Mouse (Mus musculus) liver, embryonic 12.5 days (tissue): Measurements from ENCODE around the gene Eif4g3. TPM values are rescaled to one million over a fixed set of nuclear protein-coding genes. Genes with fewer than 3 reads are reported as not detected.

ENCODE experiments used
- ATAC-seq: fragments of 200-750 bp; cut with Nextera tagmentation; 2 replicates; pipeline ENCODE4 v1.8.0; 2017; ENCODE audit warnings: moderate number of reproducible peaks, mild to moderate bottlenecking, moderate library complexity
- H3K27ac ChIP-seq: fragments of 300-500 bp; sonication (generic); 2 replicates; pipeline ENCODE4 v1.5.1; 2016; ENCODE audit warnings: mild to moderate bottlenecking
- H3K27me3 ChIP-seq: fragments of 300-500 bp; sonication (generic); replicated peaks from 2 replicates; pipeline ENCODE4 v1.6.1; 2016; ENCODE audit warnings: mild to moderate bottlenecking, moderate library complexity
- H3K36me3 ChIP-seq: fragments of 300-500 bp; sonication (generic); 2 replicates; pipeline ENCODE4 v1.6.1; 2016; ENCODE audit warnings: mild to moderate bottlenecking, moderate library complexity
- H3K4me1 ChIP-seq: fragments of 300-500 bp; sonication (generic); 2 replicates; pipeline ENCODE4 v1.6.1; 2016
- H3K4me2 ChIP-seq: fragments of 300-500 bp; sonication (generic); 2 replicates; pipeline ENCODE4 v1.6.1; 2016; ENCODE audit warnings: mild to moderate bottlenecking, moderate library complexity
- H3K4me3 ChIP-seq: fragments of 300-500 bp; sonication (generic); 2 replicates; pipeline ENCODE4 v1.5.1; 2016; ENCODE audit warnings: mild to moderate bottlenecking, moderate library complexity
- H3K9ac ChIP-seq: fragments of 300-500 bp; sonication (generic); 2 replicates; pipeline ENCODE4 v1.6.1; 2016; ENCODE audit warnings: mild to moderate bottlenecking, moderate library complexity
- H3K9me3 ChIP-seq: fragments of 300-500 bp; sonication (generic); replicated peaks from 2 replicates; pipeline ENCODE4 v1.6.1; 2016; ENCODE audit warnings: mild to moderate bottlenecking, moderate library complexity
- WGBS: fragments of 180-500 bp; shearing (Covaris S2); methylation state at CpG from one replicate; pipeline ENCODE4 v1.1.7; 2016; ENCODE audit not compliant: insufficient replicate concordance; 5-methylcytosine and 5-hydroxymethylcytosine counted together
- polyA plus RNA-seq: library from polyadenylated mRNA; unstranded; fragments of >200 nt; fragmentation: Nextera tagmentation; extraction: Ambion mirVana; gene quantifications from 2 replicates; pipeline ENCODE4 v1.2.1, GENCODE M21; 2016

Eif4g3 gene
- polyA plus RNA-seq, 1 experiment from 2014 or later = 15.2 TPM

GRCm38 (mm10) chr4:138068598-138068997 lies 75.8 kb downstream of the Eif4g3 start:
- ATAC-seq = no peak
- H3K4me2 ChIP-seq = no peak overlapping the region
- peaks cover 27% of the 10 kb centered on the region for H3K4me1 ChIP-seq
- peaks cover 55% of the 10 kb centered on the region for H3K36me3 ChIP-seq
- no peak overlapping the region for H3K4me3 ChIP-seq
- H3K27me3 ChIP-seq = no peaks in the 10 kb centered on the region
- no peaks in the 10 kb centered on the region for H3K9me3 ChIP-seq
- WGBS = 71% methylated on average over 2 of the region's 2 CpGs
- no peak overlapping the region for H3K9ac ChIP-seq
- H3K27ac ChIP-seq = no peak overlapping the region

GRCm38 (mm10) chr4:138069371-138069770 lies 76.5 kb downstream of the Eif4g3 start:
- H3K9me3 ChIP-seq = no peaks in the 10 kb centered on the region
- no peak overlapping the region for H3K4me3 ChIP-seq
- WGBS = 82% methylated on average over 4 of the region's 4 CpGs
- no peak for ATAC-seq
- H3K27ac ChIP-seq = no peak overlapping the region
- H3K4me1 ChIP-seq = peaks cover 22% of the 10 kb centered on the region
- H3K4me2 ChIP-seq = no peak overlapping the region
- no peaks in the 10 kb centered on the region for H3K27me3 ChIP-seq
- no peak overlapping the region for H3K9ac ChIP-seq
- H3K36me3 ChIP-seq = peaks cover 49% of the 10 kb centered on the region

DNA sequence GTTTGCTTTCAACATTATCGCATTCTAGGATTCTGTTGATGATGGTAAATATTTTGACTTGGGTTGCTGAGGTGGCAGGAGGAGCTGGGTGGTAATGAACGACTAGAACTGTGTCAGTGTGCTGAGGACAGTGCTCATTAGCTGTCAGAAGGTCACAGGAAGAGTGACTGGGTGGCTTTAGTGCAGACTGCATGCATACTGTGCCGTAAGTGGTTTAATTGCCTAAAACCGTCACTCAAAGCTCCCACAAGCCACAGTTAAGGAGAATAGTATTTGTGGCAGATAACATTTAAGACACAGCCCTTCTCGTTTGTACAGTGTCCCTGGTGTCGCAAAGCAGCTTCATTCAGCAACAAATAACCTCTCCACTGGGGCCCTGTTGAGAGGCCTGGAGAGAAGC lies 78.7 kb downstream of the Eif4g3 start:
- no peak overlapping the region for H3K4me3 ChIP-seq
- H3K27me3 ChIP-seq = no peaks in the 10 kb centered on the region
- H3K9ac ChIP-seq = no peak overlapping the region
- no peak overlapping the region for H3K27ac ChIP-seq
- WGBS = 67% methylated on average over 6 of the region's 6 CpGs
- ATAC-seq = no peak
- H3K4me1 ChIP-seq = peaks cover 8% of the 10 kb centered on the region
- H3K36me3 ChIP-seq = peaks cover 47% of the 10 kb centered on the region
- H3K4me2 ChIP-seq = no peak overlapping the region
- H3K9me3 ChIP-seq = no peaks in the 10 kb centered on the region

- ATAC-seq = no peak
- Histone ChIP-seq H3K9ac (no peak overlapping the region), H3K9me3 (no peaks in the 10 kb centered on the region), H3K4me1 (peaks cover 14% of the 10 kb centered on the region), H3K27ac (no peak overlapping the region), H3K4me3 (no peak overlapping the region), H3K36me3 (peaks cover 42% of the 10 kb centered on the region), H3K4me2 (no peak overlapping the region), H3K27me3 (no peaks in the 10 kb centered on the region)
- 85% methylated on average over 11 of the region's 11 CpGs for WGBS
Measured at GRCm38 (mm10) chr4:138073086-138073485, 80.3 kb downstream of the Eif4g3 start.

GRCm38 (mm10) chr4:138073531-138073930 lies 80.7 kb downstream of the Eif4g3 start:
- H3K9ac ChIP-seq = no peak overlapping the region
- H3K36me3 ChIP-seq = peaks cover 41% of the 10 kb centered on the region
- H3K4me1 ChIP-seq = peaks cover 18% of the 10 kb centered on the region
- no peak for ATAC-seq
- H3K4me3 ChIP-seq = no peak overlapping the region
- WGBS = 78% methylated on average over 7 of the region's 7 CpGs
- no peak overlapping the region for H3K27ac ChIP-seq
- H3K9me3 ChIP-seq = no peaks in the 10 kb centered on the region
- no peak overlapping the region for H3K4me2 ChIP-seq
- H3K27me3 ChIP-seq = no peaks in the 10 kb centered on the region

DNA sequence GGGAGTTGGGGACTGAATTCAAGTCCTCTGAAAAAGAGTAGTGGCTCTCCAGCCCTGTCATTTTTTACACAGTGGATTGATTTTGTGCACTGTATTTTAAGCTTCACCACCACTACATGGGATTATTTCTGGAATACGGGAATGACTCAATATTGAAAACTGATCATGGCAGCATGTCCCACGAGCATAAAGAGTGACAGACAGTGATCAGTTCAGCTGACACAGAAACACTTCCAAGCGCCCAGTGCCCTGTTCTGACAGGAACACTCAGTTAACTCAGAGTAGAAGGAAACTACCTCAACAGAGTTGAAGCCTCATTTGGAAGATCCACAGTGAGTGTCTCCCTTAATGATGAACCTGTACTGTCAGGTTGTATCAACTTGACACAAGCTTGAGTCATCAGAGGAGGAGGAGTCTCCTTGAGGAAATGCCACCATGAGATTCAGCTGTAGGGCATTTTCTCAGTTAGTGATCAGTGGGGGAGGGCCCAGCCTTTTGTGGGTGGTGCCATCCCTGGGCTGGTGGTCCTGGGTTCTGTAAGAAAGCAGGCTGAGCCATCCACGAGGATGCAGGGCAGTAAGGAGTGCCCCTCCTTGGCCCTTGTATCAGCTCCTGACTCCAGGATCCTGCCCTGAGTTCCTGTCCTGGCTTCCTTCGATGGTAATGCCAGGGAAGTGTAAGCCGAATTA lies 82.2 kb downstream of the Eif4g3 start:
- Histone ChIP-seq H3K27me3 (no peaks in the 10 kb centered on the region), H3K36me3 (peaks cover 33% of the 10 kb centered on the region), H3K27ac (no peak overlapping the region), H3K9me3 (no peaks in the 10 kb centered on the region), H3K4me1 (peaks cover 32% of the 10 kb centered on the region), H3K4me2 (no peak overlapping the region), H3K4me3 (no peak overlapping the region), H3K9ac (no peak overlapping the region)
- WGBS = 61% methylated on average over 6 of the region's 6 CpGs
- ATAC-seq = no peak

DNA sequence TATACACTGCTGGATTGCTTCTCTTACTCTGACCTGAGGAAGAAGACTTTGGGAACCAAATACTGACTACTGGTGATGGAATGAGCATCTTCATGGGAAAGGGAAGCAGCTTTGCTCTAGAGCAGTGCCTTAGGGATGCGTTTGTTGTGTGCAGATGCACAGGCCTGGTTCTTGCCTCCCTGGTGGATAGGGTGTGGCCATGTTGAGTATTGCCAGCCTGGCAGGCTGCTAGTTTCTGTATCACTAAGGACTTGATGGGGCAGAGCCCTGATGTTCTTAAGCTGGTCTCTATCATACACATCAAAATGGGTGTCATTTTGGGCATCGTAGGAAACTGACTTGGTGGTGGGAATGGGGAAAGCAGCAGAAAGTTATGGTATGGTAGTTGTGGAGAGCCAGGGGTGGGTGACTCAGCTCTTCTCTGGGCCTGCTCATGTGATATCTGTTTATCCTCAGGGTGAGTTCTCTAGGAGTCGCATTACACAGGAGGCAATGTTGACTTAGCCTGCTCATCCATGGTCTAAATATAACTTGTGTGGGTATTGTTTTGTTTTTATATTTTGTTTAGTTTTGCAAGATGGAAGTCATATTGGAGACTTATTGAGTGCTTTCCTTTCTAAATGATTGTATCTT lies 85.0 kb downstream of the Eif4g3 start:
- WGBS = 75% methylated on average over 3 of the region's 3 CpGs
- peaks cover 45% of the 10 kb centered on the region for H3K4me1 ChIP-seq
- no peaks in the 10 kb centered on the region for H3K27me3 ChIP-seq
- peak; percentile 81 for ATAC-seq
- peak overlapping the region; percentile 60 for H3K27ac ChIP-seq
- H3K9me3 ChIP-seq = no peaks in the 10 kb centered on the region
- H3K9ac ChIP-seq = no peak overlapping the region
- H3K4me2 ChIP-seq = no peak overlapping the region
- peaks cover 29% of the 10 kb centered on the region for H3K36me3 ChIP-seq
- no peak overlapping the region for H3K4me3 ChIP-seq

DNA sequence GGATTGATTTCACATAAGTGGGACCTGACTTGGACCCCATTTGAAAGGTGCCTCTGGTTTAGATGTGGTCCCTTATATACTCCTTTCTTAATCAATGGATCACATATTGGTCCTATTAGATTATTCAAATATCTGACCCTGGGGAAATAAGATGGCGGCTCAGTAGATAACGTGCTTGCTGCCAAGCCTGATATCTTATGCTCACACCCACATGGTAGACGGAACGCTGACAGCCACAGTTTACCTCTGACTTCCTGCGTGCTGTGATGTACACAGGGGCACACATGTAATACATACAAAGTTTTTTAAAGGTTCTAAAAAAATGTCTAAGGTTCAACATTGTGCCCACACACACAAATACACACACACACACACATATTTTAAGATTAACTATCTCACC lies 86.4 kb downstream of the Eif4g3 start:
- Histone ChIP-seq H3K9me3 (no peaks in the 10 kb centered on the region), H3K9ac (no peak overlapping the region), H3K27me3 (no peaks in the 10 kb centered on the region), H3K4me2 (no peak overlapping the region), H3K4me3 (no peak overlapping the region), H3K27ac (peak overlapping the region; percentile 60; the same call in 1 of the 2 replicates), H3K36me3 (peaks cover 44% of the 10 kb centered on the region), H3K4me1 (peaks cover 42% of the 10 kb centered on the region)
- WGBS = 54% methylated on average over 5 of the region's 5 CpGs
- ATAC-seq = peak; percentile 73

GRCm38 (mm10) chr4:138082466-138082865 lies 89.6 kb downstream of the Eif4g3 start:
- Histone ChIP-seq H3K4me3 (no peak overlapping the region), H3K9me3 (no peaks in the 10 kb centered on the region), H3K36me3 (peaks cover 67% of the 10 kb centered on the region), H3K4me2 (no peak overlapping the region), H3K27me3 (no peaks in the 10 kb centered on the region), H3K9ac (no peak overlapping the region), H3K27ac (no peak overlapping the region), H3K4me1 (peaks cover 37% of the 10 kb centered on the region)
- WGBS = 80% methylated on average over 8 of the region's 8 CpGs
- no peak for ATAC-seq

- Histone ChIP-seq H3K4me1 (peaks cover 21% of the 10 kb centered on the region), H3K9ac (no peak overlapping the region), H3K4me3 (no peak overlapping the region), H3K4me2 (no peak overlapping the region), H3K36me3 (peaks cover 70% of the 10 kb centered on the region), H3K9me3 (no peaks in the 10 kb centered on the region), H3K27me3 (no peaks in the 10 kb centered on the region), H3K27ac (no peak overlapping the region)
- no peak for ATAC-seq
- 86% methylated on average over 8 of the region's 8 CpGs for WGBS
Measured at GRCm38 (mm10) chr4:138084103-138084502, 91.3 kb downstream of the Eif4g3 start.

DNA sequence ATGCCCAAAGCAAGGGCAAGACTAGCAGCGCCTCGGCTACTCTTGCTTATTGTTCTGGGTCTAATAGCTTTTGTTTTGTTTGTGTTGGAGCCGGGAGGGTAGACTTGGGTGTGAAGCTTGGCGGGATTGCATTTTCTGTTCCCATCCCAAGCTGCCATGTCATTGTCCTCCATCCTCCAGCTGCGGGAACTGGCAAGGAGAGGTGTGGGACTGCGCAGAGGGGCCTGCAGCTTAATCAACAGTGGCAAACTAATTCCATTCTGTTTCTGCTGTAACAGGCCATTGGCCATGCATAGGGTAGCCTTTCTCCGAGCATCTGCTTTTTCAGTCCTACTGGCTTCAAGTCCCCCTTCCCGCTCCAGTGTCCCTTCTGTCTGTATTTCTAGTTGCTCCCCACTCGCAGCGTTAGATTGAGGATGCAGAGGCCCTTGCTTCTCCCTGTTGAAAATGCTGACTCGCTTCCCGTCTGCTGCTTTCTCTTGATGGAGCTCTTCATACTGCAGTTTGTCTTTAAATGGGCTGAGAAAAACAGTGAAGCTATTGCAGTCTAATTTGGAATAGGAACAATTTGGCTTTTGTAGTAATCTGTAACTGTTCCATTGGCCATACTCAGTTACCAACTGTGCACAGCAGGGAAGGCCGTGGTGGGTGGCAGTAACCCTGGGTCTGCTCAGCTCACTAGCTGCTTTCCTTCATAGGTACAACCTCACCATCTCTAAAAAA lies 92.2 kb downstream of the Eif4g3 start:
- Histone ChIP-seq H3K9me3 (no peaks in the 10 kb centered on the region), H3K27me3 (no peaks in the 10 kb centered on the region), H3K4me2 (no peak overlapping the region), H3K27ac (no peak overlapping the region), H3K36me3 (peaks cover 79% of the 10 kb centered on the region), H3K9ac (no peak overlapping the region), H3K4me1 (peaks cover 13% of the 10 kb centered on the region), H3K4me3 (no peak overlapping the region)
- no peak for ATAC-seq
- WGBS = 85% methylated on average over 13 of the region's 13 CpGs

GRCm38 (mm10) chr4:138086949-138087348 lies 94.1 kb downstream of the Eif4g3 start:
- Histone ChIP-seq H3K4me1 (0 out of 2 replicates have a peak, but pooled peaks cover under 1% of the 10 kb centered on the region), H3K36me3 (peaks cover 77% of the 10 kb centered on the region), H3K27me3 (no peaks in the 10 kb centered on the region), H3K27ac (no peak overlapping the region), H3K4me3 (no peak overlapping the region), H3K9me3 (no peaks in the 10 kb centered on the region), H3K4me2 (no peak overlapping the region), H3K9ac (no peak overlapping the region)
- no peak for ATAC-seq
- 78% methylated on average over 5 of the region's 5 CpGs for WGBS
